Mouse (Mus musculus) cerebellum, postnatal 4 days (tissue): Measurements from ENCODE around the gene Gm49396.

ENCODE experiments used
- DNase-seq, 2 experiments: peaks; one replicate each; pipeline ENCODE4 v3.0.0; 2022; ENCODE audit warnings: low spot score in 2 of 2, mixed read lengths in 1 of 2

The Gm49396 gene

DNA sequence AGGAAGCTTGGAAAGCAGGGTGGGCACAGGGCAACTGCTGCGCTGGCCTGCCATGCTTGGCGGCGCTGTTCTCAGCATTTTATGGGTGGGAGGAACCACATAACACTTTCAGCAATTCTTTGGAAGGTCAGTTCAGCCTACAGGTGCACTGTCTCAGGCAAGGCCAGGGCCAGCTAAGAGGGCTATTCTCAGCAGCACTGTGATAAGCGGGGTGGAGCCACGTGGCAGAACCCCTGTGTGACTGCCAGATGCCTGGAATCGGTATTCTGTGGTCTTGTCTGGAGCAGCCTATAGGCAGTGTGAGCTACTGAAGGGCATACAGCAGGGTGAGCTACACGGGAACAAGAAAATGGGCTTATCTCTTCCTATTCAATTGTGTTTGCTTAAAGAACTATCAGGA, 46.9 kb downstream of the Gm49396 start:
- DNase-seq: no peak

DNA sequence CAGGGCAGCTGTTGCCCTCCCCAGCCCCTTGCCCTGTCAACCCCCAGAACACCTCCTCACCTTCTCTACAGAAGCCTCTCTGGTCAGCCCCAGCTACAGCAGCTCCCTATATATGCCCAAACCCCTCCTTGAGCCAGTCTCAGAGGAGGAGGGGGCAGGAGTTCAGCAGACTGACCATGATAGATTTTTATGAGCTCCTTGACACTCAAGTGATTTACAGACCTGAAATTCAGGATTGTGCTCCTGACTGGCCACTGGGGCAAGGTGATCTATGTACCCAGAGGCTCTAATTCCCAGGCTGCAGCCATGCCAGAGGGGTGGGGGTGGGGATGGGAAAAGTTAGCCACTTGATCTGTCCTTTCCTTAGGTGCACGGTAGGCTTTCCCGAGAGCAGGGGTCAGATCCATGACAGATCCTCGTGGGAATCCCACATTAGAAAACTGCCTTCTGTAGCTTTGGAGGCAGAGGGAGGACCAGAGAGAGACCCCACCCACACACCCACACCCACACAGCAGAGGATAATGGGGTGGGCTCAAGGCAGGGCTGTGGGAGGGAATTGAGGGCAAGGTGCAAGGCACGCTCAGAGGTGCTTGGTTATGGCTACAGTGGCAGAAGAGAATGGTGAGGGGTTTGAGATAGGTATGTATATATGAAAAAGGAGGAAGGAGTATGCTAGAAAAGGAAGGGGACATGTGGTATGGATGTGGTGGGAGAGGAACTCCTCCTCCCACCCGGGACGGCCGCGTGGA, 49.7 kb downstream of the Gm49396 start, which contains the start of gene Upk1a:
Gene Upk1a (minus strand): TSS at position 194 of the 749 bp plus-strand sequence.
- DNase-seq: no peak

DNA sequence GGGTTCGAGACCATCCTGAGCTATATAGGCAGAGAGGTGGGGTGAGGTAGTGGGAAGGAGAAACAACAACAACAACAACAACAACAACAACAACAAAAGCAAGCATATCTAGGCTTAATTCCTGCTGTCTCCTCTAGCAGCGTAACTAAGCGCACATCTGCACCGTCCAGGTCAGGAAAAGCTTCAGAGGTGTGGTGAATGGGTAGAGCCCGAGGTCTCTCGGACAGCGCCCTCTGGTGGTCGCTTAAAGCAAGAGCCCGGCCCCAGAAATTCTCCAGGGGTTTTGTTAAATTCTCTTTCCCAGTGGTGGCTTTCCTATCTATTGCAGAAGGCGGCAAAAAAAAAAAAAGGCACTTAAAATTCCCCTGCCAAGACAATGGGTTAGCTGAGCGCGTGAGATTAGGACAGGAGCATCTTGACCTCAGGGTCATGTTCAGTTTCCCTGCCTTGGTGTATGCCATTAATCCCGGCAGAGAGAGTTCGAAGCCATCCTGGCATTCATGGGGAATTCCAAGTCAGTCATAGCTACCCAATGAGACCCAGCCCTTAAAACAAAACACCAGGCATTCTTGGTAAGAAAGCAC, 50.5 kb downstream of the Gm49396 start:
- peak in 1 of 2 experiments; percentile 71 for DNase-seq

DNA sequence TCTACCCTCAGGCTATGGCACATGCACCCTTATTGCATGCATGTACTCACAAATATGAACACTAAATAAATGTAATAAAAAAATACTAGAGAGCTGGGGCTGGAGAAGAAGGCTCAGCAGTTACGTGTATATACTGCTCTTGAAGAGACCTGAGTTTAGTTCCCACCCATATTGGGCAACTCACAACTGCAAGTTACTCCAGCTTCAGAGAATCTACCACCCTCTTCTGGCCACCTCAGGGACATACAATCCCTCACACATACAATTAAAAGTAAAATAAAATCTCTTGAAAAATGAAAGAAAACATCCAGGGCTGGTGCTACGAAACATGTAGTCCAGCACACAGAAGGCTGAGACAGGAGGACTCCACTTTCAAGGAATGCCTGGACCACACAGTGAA, 51.3 kb downstream of the Gm49396 start:
- DNase-seq: no peak

DNA sequence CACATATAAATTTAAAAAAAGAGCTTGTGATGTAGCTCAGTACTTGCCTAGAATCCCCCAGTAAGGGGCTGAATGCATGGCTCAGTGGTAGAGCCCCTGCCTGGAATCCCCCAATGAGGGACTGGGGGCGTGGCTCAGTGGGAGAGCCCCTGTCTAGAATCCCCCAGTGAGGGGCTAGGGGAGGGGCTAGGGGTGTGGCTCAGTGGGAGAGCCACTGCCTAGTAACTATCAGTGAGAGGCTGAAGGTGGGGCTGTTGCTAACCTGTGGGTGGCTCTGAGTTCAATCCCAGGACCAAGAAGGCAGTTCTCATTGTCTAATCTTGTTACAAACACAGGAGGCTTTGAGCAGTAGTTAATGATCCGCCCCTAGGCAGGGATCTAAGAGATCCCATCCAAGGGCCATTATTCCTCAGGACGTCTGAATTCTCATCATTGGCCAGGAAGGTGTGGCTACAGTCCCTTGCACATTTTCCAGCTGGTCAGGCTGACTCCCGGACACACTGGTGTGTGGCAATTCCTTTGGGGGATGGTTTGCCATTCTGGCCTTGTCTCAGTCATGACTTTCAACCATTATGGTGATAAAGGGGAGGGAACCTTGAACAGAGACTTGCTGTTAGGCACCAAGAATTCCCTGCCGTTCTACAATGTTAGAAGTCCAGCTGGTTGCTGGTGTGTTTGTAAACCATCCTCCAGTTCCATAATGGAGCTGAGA, 52.1 kb downstream of the Gm49396 start:
- DNase-seq: no peak
